Mouse (Mus musculus) embryonic facial prominence, embryonic 14.5 days (tissue): Measurements from ENCODE around the gene Srrm3. TPM values are rescaled to one million over a fixed set of nuclear protein-coding genes. Genes with fewer than 3 reads are reported as not detected.

Experiments used
- ATAC-seq: fragments of 200-750 bp; cut with Nextera tagmentation; 2 replicates; pipeline ENCODE4 v1.8.0; 2017; ENCODE audit warnings: low read depth, moderate number of reproducible peaks, moderate TSS enrichment
- DNase-seq: peaks from one replicate; pipeline ENCODE4 v3.0.0-alpha.2; 2015; ENCODE audit warnings: low spot score
- H3K27ac ChIP-seq: fragments of 300-500 bp; sonication (generic); replicated peaks from 2 replicates; pipeline ENCODE4 v1.5.1; 2014; ENCODE audit warnings: low read depth, mild to moderate bottlenecking, low read length, moderate library complexity
- H3K27me3 ChIP-seq: fragments of 300-500 bp; sonication (generic); replicated peaks from 2 replicates; pipeline ENCODE4 v1.6.1; 2014; ENCODE audit warnings: low read length; ENCODE audit not compliant: control insufficient read depth, insufficient read depth
- H3K36me3 ChIP-seq: fragments of 300-500 bp; sonication (generic); 2 replicates; pipeline ENCODE4 v1.6.1; 2014; ENCODE audit warnings: low read length, mixed read lengths; ENCODE audit not compliant: control insufficient read depth, insufficient read depth
- H3K4me1 ChIP-seq: fragments of 300-500 bp; sonication (generic); 2 replicates; pipeline ENCODE4 v1.6.1; 2014; ENCODE audit warnings: antibody characterized with exemption, low read length; ENCODE audit not compliant: control insufficient read depth, insufficient read depth
- H3K4me2 ChIP-seq: fragments of 300-500 bp; sonication (generic); 2 replicates; pipeline ENCODE4 v1.6.1; 2014; ENCODE audit warnings: low read depth, mild to moderate bottlenecking, low read length, moderate library complexity, mixed read lengths
- H3K4me3 ChIP-seq: fragments of 300-500 bp; sonication (generic); 2 replicates; pipeline ENCODE4 v1.5.1; 2014; ENCODE audit warnings: low read depth, mild to moderate bottlenecking, low read length
- H3K9ac ChIP-seq: fragments of 300-500 bp; sonication (generic); 2 replicates; pipeline ENCODE4 v1.6.1; 2014; ENCODE audit warnings: low read depth, mild to moderate bottlenecking, low read length, moderate library complexity, mixed read lengths
- H3K9me3 ChIP-seq: fragments of 300-500 bp; sonication (generic); 2 replicates; pipeline ENCODE4 v1.6.1; 2016; ENCODE audit warnings: low read length; ENCODE audit not compliant: control insufficient read depth
- WGBS: fragments of 180-500 bp; shearing (Covaris S2); extraction: QIAGEN DNeasy Blood & Tissue Kit; methylation state at CpG from one replicate; pipeline ENCODE4 v1.1.7; 2014; 5-methylcytosine and 5-hydroxymethylcytosine counted together
- microRNA-seq: library from miRNA; unstranded; fragments of <30 nt; microRNA quantifications from one replicate; pipeline ENCODE4, GENCODE M21; 2016; ENCODE audit warnings: borderline number of aligned reads
- polyA plus RNA-seq: library from polyadenylated mRNA; unstranded; fragments of >200 nt; fragmentation: Nextera tagmentation; extraction: Ambion mirVana; gene quantifications from 2 replicates; pipeline ENCODE4 v1.2.1, GENCODE M21; 2014

Gene Srrm3
- polyA plus RNA-seq, 1 experiment from 2014 or later: 1.1 TPM

DNA sequence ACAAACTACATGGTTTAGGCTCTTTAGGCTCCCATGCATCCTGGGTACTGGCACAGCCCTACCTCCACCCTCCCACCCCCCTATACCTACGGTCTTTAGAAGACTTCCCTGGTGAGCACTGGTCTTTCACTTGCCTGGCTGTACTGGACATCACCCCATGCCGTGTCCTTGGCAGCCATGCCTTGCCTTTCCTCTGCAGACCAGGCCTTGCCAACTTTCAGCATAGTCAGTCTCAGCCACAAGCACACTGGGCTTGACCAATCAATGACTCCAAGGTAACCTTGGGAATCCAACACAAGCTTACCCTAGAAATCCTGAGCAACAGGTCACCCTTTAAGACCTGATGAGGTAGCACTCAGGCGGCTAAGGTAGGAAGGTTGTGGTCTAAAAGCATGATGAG lies 109.9 kb downstream of the Srrm3 start:
- DNase-seq: no peak
- no peaks in the 10 kb centered on the region for H3K4me1 ChIP-seq
- no peak overlapping the region for H3K27ac ChIP-seq
- WGBS: 85% methylated on average over 3 of the region's 3 CpGs
- H3K9ac ChIP-seq: no peak overlapping the region
- no peak for ATAC-seq
- no peak overlapping the region for H3K4me3 ChIP-seq
- H3K4me2 ChIP-seq: no peak overlapping the region
- no peaks in the 10 kb centered on the region for H3K27me3 ChIP-seq
- peaks cover 76% of the 10 kb centered on the region for H3K36me3 ChIP-seq
- no peaks in the 10 kb centered on the region for H3K9me3 ChIP-seq

DNA sequence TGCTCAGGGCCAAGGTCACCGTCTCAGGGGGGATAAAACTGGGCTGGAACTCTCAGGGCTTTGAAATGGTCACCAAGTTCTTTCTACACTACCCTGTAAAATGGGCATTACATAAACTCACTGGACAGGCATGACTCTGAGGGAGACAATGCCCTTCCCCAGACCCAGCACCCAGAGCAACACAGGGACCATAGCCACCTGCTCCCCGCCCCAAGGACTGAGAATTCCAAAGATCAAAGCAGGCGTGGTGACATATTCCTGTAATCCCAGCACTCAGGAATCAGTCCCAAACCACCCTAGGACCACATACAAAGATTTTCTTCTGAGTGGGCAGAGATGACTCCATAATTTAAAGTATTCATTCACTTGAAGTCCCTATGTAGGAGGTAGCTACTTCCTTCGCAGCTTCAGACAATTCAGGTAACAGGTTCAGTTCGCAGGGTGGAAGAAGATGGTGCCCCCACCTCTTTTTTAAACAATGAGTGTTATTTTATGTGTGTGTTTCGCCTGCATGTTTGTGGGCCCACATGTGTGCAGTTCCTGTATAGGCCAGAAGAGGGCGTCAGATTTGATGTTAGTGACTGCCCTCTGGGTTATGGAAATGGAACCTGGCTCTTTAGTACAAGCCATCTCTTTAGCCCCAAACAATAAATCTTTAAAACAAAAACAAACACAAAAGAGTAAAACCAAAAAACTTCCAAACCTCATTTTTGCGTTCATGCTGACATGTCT lies 110.8 kb downstream of the Srrm3 start:
- Histone ChIP-seq H3K27me3 (no peaks in the 10 kb centered on the region), H3K9ac (no peak overlapping the region)
- DNase-seq: no peak

DNA sequence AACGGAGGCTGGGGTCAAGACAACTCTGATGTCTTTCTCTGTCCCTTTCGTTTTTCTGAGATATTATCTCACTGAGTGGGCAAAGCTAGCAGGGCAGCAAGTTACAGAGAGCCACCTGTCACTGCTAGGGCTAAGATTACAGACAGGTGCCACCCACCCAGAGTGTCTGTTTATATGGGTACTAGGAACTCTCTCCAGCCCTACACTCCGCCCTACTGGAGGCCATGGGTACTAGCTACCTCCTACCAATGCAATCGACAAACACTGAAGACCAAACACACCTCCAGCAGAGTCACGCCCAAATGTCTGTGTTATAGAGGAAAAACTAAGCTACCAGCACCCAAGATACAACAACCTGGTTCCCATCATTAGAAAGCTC lies 111.4 kb downstream of the Srrm3 start:
- ATAC-seq (no peak), DNase-seq (no peak)
- Histone ChIP-seq H3K4me1 (no peaks in the 10 kb centered on the region), H3K36me3 (peaks cover 77% of the 10 kb centered on the region), H3K9me3 (no peaks in the 10 kb centered on the region), H3K4me2 (no peak overlapping the region), H3K27me3 (no peaks in the 10 kb centered on the region), H3K9ac (no peak overlapping the region), H3K4me3 (no peak overlapping the region), H3K27ac (no peak overlapping the region)
- 91% methylated on average over 5 of the region's 5 CpGs for WGBS

More for the DNA sequence above, 110.8 kb downstream of the Srrm3 start:
- WGBS: 89% methylated on average over 8 of the region's 8 CpGs
- Histone ChIP-seq H3K9me3 (no peaks in the 10 kb centered on the region), H3K4me3 (no peak overlapping the region), H3K27ac (no peak overlapping the region), H3K4me1 (no peaks in the 10 kb centered on the region), H3K36me3 (peaks cover 76% of the 10 kb centered on the region), H3K4me2 (no peak overlapping the region)
- no peak for ATAC-seq

DNA sequence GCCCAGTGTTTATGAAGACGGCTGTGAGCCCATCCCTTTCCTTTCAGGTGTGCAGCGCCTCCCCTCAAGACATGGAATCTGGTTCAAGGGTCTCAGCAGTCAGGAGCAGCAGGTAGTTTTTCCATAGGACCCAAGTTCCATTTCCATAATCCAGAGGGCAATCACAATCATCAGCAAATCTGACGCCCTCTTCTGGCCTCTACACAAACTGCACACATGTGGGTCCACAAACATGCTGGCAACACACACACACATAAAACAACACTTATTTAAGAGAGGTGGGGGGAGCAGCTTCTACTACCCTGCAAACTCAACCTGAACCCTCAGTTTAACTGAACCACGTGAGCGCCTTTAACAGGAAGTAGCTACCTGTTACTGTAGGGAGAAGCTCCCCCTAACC lies 111.9 kb downstream of the Srrm3 start:
- H3K4me2 ChIP-seq: no peak overlapping the region
- H3K4me1 ChIP-seq: no peaks in the 10 kb centered on the region
- H3K36me3 ChIP-seq: peaks cover 81% of the 10 kb centered on the region
- no peaks in the 10 kb centered on the region for H3K27me3 ChIP-seq
- no peak for ATAC-seq
- no peak for DNase-seq
- no peak overlapping the region for H3K27ac ChIP-seq
- no peaks in the 10 kb centered on the region for H3K9me3 ChIP-seq
- no peak overlapping the region for H3K9ac ChIP-seq
- WGBS: 98% methylated on average over 5 of the region's 5 CpGs
- H3K4me3 ChIP-seq: no peak overlapping the region

DNA sequence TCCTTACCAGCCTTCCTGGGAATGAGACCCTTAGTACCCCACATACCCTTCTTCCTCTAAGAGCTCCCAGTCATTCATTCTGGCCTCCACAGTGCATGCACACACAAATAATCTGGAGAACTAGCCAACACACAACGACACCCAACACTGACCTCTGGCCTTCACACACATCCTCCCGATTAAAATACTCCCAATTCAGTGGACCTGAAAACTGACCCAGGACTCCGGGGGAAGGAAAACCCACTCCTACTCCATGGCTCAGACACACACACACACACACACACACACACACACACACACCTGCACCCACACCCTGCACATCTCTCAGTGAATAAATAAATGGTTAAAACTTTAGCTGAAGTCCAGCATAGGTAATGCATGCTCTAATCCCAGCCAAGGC lies 113.2 kb downstream of the Srrm3 start:
- Histone ChIP-seq H3K4me1 (no peaks in the 10 kb centered on the region), H3K9me3 (no peaks in the 10 kb centered on the region), H3K4me3 (no peak overlapping the region), H3K9ac (no peak overlapping the region), H3K27ac (no peak overlapping the region), H3K4me2 (no peak overlapping the region), H3K36me3 (peaks cover 82% of the 10 kb centered on the region), H3K27me3 (no peaks in the 10 kb centered on the region)
- DNase-seq (no peak), ATAC-seq (no peak)
- WGBS: 86% methylated on average over 3 of the region's 3 CpGs

DNA sequence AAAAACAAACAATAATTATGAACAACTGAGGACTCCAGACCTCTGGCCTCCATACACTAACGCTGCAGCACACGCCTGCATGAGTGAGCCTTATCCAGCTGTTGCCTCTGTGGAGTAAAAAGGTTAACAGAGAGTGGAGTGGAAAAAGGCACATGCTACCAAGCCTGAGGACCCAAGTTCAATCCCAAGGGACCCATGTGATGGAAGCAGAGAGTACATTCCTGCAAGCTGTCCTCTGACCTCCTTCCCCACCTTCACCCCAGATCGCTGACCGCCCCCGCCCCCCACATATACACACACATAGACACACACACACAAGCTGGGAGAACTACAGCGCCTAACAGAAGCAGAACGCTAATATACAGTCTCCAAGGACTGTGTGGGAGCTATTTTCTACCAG lies 117.2 kb downstream of the Srrm3 start:
- no peaks in the 10 kb centered on the region for H3K9me3 ChIP-seq
- H3K27ac ChIP-seq: no peak overlapping the region
- H3K27me3 ChIP-seq: no peaks in the 10 kb centered on the region
- 96% methylated on average over 7 of the region's 7 CpGs for WGBS
- H3K36me3 ChIP-seq: peaks cover 90% of the 10 kb centered on the region
- H3K4me3 ChIP-seq: no peak overlapping the region
- DNase-seq: no peak
- ATAC-seq: no peak
- no peaks in the 10 kb centered on the region for H3K4me1 ChIP-seq
- H3K9ac ChIP-seq: no peak overlapping the region
- no peak overlapping the region for H3K4me2 ChIP-seq

Small RNA genes within 50 kb of the gene (microRNA-seq; reads per million reads assigned to microRNA genes)
- not detected for gene Gm23268

Other genes with a start within 250 kb of the Srrm3 start
- gene Ccl26, start 243.3 kb upstream of the Srrm3 start, polyA plus RNA-seq: not detected in 2 replicates
- 3.3 and 3.5 TPM in 2 replicates for gene Ccl24, start 233.8 kb upstream of the Srrm3 start, polyA plus RNA-seq
- gene Rhbdd2, start 174.3 kb upstream of the Srrm3 start, polyA plus RNA-seq: 37.1 and 44.2 TPM in 2 replicates
- 61.8 and 61.9 TPM in 2 replicates for gene Por, start 136.9 kb upstream of the Srrm3 start, polyA plus RNA-seq
- 36.7 and 42.2 TPM in 2 replicates for gene Tmem120a, start 62.4 kb upstream of the Srrm3 start, polyA plus RNA-seq
- 0.54 and 0.90 TPM in 2 replicates for gene Styxl1, start 28.5 kb upstream of the Srrm3 start, polyA plus RNA-seq
- gene Mdh2, start 28.4 kb upstream of the Srrm3 start, polyA plus RNA-seq: 481 and 483 TPM in 2 replicates
- 365 and 522 TPM in 2 replicates for gene Hspb1, start 81.0 kb downstream of the Srrm3 start, polyA plus RNA-seq
- gene Ywhag, start 127.7 kb downstream of the Srrm3 start, polyA plus RNA-seq: 97.4 and 101 TPM in 2 replicates
- 3.2 and 4.7 TPM in 2 replicates for gene Ssc4d, start 167.6 kb downstream of the Srrm3 start, polyA plus RNA-seq
- gene Zp3, start 173.2 kb downstream of the Srrm3 start, polyA plus RNA-seq: 0.58 and 0.77 TPM in 2 replicates
- 25.2 and 25.7 TPM in 2 replicates for gene Dtx2, start 187.9 kb downstream of the Srrm3 start, polyA plus RNA-seq
- 0.50 and 1.4 TPM in 2 replicates for gene Upk3b, start 231.6 kb downstream of the Srrm3 start, polyA plus RNA-seq
- 17.1 and 28.1 TPM in 2 replicates for gene Upk3bl, start 247.6 kb downstream of the Srrm3 start, polyA plus RNA-seq